Mouse (Mus musculus) ES-E14 (cell line): ENCODE results near the gene Cul1. TPM values are rescaled to one million over a fixed set of nuclear protein-coding genes. Genes with fewer than 3 reads are reported as not detected.

Source experiments
- DNase-seq: peaks from one replicate; pipeline ENCODE4 v3.0.0-alpha.2; 2013; ENCODE audit warnings: low read depth, low spot score
- H3K27ac ChIP-seq: 2 replicates; pipeline ENCODE4 v1.5.1; 2012; ENCODE audit warnings: low read depth, mild to moderate bottlenecking, low read length, moderate library complexity, mixed read lengths; ENCODE audit not compliant: poor library complexity, insufficient read depth, severe bottlenecking
- H3K36me3 ChIP-seq: 2 replicates; pipeline ENCODE4 v1.6.1; 2012; ENCODE audit warnings: mild to moderate bottlenecking, low read length, moderate library complexity, mixed read lengths; ENCODE audit not compliant: control insufficient read depth, poor library complexity, insufficient read depth, severe bottlenecking
- H3K4me1 ChIP-seq, 2 experiments: fragments of 150-350 bp in 1 of 2; sonication (generic) in 1 of 2; 2 replicates each; pipeline ENCODE4 v1.6.1; 2012; ENCODE audit warnings: low read length in 2 of 2, mild to moderate bottlenecking in 1 of 2, mixed read lengths in 1 of 2; ENCODE audit not compliant: control insufficient read depth in 2 of 2, insufficient read depth in 2 of 2, poor library complexity in 1 of 2
- H3K4me3 ChIP-seq, 2 experiments: fragments of 150-350 bp in 1 of 2; sonication (generic) in 1 of 2; 2 replicates each; pipeline ENCODE4 v1.5.1; 2012; ENCODE audit warnings: low read length in 2 of 2, low read depth in 1 of 2, mild to moderate bottlenecking in 1 of 2, mixed read lengths in 1 of 2; ENCODE audit not compliant: insufficient read depth in 1 of 2, poor library complexity in 1 of 2, severe bottlenecking in 1 of 2
- H3K9ac ChIP-seq: 2 replicates; pipeline ENCODE4 v1.6.1; 2012; ENCODE audit warnings: low read depth, mild to moderate bottlenecking, low read length, mixed read lengths; ENCODE audit not compliant: poor library complexity, insufficient read depth, severe bottlenecking
- H3K9me3 ChIP-seq: fragments of 150-350 bp; sonication (generic); 2 replicates; pipeline ENCODE4 v1.6.1; 2012; ENCODE audit warnings: low read depth, mild to moderate bottlenecking, low read length; ENCODE audit not compliant: control insufficient read depth, insufficient read depth
- CHD2 ChIP-seq: IDR thresholded peaks from 2 replicates; pipeline ENCODE4 v1.6.1; 2014; ENCODE audit warnings: mild to moderate bottlenecking, low read depth, low read length, inconsistent platforms
- HCFC1 ChIP-seq: IDR thresholded peaks from 2 replicates; pipeline ENCODE4 v1.6.1; 2012; ENCODE audit warnings: low read length, inconsistent platforms, borderline replicate concordance; ENCODE audit not compliant: insufficient read depth
- MAFK ChIP-seq: IDR thresholded peaks from 2 replicates; pipeline ENCODE4 v1.6.1; 2014; ENCODE audit warnings: mild to moderate bottlenecking, low read depth, low read length, inconsistent platforms; ENCODE audit not compliant: insufficient read depth
- ZC3H11A ChIP-seq: IDR thresholded peaks from 2 replicates; pipeline ENCODE4 v1.6.1; 2012; ENCODE audit warnings: low read depth, mild to moderate bottlenecking, inconsistent platforms, low read length, borderline replicate concordance
- ZNF384 ChIP-seq: IDR thresholded peaks from 2 replicates; pipeline ENCODE4 v1.6.1; 2012; ENCODE audit warnings: low read depth, low read length, inconsistent platforms
- in situ Hi-C, 2 experiments: fragments of 600-800 bp; cut with MboI; formaldehyde crosslinking; loops; one replicate each; pipeline ENCODE4 v1.15.1; 2025; ENCODE audit warnings: low sequenced_read_pairs in 2 of 2, inconsistent platforms in 1 of 2; ENCODE audit not compliant: unreplicated experiment in 2 of 2
- total RNA-seq: library from RNA; depleted of rRNA; stranded (reverse); fragments of 300-350 nt; gene quantifications from 2 replicates; pipeline ENCODE4 v1.2.3, GENCODE M21; 2012; rRNA removed

Cul1 gene
- total RNA-seq, 1 experiment, result 123 TPM

GRCm38 (mm10) chr6:47572887-47573286 is 119.7 kb downstream of the Cul1 start:
- H3K4me3 ChIP-seq, result no peak overlapping the region
- in situ Hi-C loops, result no loop called here
- no peak for DNase-seq
- TF ChIP-seq MAFK (no peak), HCFC1 (no peak), ZC3H11A (no peak), CHD2 (no peak), ZNF384 (no peak)
- H3K9me3 ChIP-seq, result no peaks in the 10 kb centered on the region
- no peak overlapping the region for H3K27ac ChIP-seq
- H3K36me3 ChIP-seq, result peaks cover 6% of the 10 kb centered on the region
- H3K4me1 ChIP-seq, result no peaks in the 10 kb centered on the region
- H3K9ac ChIP-seq, result no peak overlapping the region

Other genes starting within 250 kb of the Cul1 start
- 63.8 and 68.9 TPM in 2 replicates for gene Ezh2, start 141.9 kb downstream of the Cul1 start, total RNA-seq